Mouse (Mus musculus) heart, postnatal 0 days (tissue): ENCODE measurements at regions not wholly inside any gene's neighbourhood (a gene's known extent, or its start where the extent isn't known, plus 50 kb on each side); places are given as distances from the start of the nearest gene placed in this dataset.

Experiments used
- CTCF ChIP-seq: IDR thresholded peaks from 2 replicates; pipeline ENCODE4 v1.5.1; 2016; ENCODE audit warnings: antibody characterized with exemption, control low read depth, low read depth
- EP300 ChIP-seq: IDR thresholded peaks from 2 replicates; pipeline ENCODE4 v1.6.1; 2016; ENCODE audit warnings: antibody characterized with exemption, low read depth

DNA sequence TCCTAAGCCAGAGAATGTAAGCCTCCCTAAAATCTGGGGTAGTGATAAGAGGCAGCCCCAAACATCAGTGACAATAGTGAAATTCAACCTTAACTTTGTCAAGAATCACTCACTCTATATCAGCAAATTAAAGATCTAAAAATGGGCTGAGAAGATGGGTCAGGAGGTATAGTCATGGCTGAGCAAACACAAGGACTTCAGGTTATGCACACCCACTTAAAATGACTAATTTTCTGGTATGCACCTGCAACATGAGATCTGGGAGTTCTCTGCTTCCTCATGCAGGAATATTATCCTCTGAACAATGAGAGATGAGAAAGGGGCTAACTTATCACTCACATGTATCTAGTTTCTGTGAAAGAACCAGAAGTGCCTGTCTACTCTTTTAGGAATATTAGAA, 619.9 kb upstream of the Adgrl4 start:
- TF ChIP-seq CTCF (no peak), EP300 (no peak)
